Mouse (Mus musculus): ENCODE measurements around the gene Gm28048. TPM values are rescaled to one million over a fixed set of nuclear protein-coding genes. Genes with fewer than 3 reads are reported as not detected.

The Gm28048 gene
- polyA plus RNA-seq, 1 experiment from 2014 or later = 7.5 TPM

DNA sequence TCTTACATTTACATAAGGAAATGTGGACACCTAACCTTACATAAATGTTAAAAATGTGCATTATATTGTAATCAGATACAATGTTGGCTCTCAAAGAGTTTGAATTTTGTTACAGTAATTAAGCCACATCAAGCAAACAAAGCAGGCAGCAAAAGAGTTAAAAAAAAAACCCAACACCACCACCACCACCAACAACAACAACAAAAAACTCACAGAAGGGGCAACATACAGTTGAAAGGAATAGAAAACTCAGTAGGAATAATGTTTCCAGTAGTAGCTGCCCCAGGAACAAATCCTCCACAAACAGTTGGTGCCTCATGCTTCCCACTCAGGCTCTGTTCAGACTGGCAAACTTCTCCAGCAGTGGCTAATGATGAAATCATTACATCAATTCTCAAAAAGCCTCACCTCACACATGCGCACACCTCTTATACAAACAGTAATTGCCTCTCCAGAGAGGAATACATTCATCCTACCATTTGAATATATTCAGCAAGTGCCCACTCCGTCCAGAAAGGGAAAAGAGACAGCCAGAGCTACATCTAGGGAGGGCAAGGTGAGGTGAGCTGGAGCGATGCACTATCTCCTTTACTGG lies 125.4 kb downstream of the Gm28048 start:
- H3K4me1 ChIP-seq = peaks cover 14% of the 10 kb centered on the region
- H3K36me3 ChIP-seq = no peaks in the 10 kb centered on the region
- H3K27me3 ChIP-seq = peaks cover 38% of the 10 kb centered on the region
- no peak overlapping the region for H3K9ac ChIP-seq
- H3K4me3 ChIP-seq = no peak overlapping the region
- no peak overlapping the region for H3K4me2 ChIP-seq (replicated peaks)
- ATAC-seq (ENCODE audit: insufficient number of reproducible peaks, insufficient read depth, low FRiP score, low TSS enrichment) = no peak
- WGBS = 81% methylated on average over 3 of the region's 3 CpGs
- H3K27ac ChIP-seq = no peak overlapping the region
- no peaks in the 10 kb centered on the region for H3K9me3 ChIP-seq

DNA sequence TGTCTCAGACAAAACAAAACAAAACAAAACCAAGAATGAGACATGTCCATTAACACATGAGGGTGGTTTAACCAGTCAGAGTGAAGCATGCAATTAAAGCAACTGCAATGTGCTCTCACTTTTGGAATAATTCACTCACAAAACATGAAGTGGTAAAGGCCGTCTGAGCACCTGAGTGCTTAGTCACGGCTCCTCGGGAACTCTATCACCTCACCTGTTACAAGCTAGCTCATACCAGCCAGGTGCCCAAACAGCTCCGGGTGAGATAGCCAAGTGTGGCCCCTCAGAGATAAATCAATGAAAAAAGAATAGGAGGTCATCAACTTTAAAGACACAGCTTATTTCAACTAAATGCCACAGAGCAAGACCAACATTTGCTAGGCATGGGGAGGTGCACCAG lies 127.3 kb downstream of the Gm28048 start:
- ATAC-seq (ENCODE audit: insufficient number of reproducible peaks, insufficient read depth, low FRiP score, low TSS enrichment) = no peak
- peaks cover 8% of the 10 kb centered on the region; the same call in 1 of the 2 replicates for H3K4me1 ChIP-seq
- no peaks in the 10 kb centered on the region for H3K36me3 ChIP-seq
- no peak overlapping the region for H3K4me3 ChIP-seq
- WGBS = 82% methylated on average over 4 of the region's 4 CpGs
- H3K4me2 ChIP-seq (replicated peaks) = no peak overlapping the region
- H3K27me3 ChIP-seq = peaks cover 31% of the 10 kb centered on the region
- no peak overlapping the region for H3K9ac ChIP-seq
- no peaks in the 10 kb centered on the region for H3K9me3 ChIP-seq
- H3K27ac ChIP-seq = no peak overlapping the region

DNA sequence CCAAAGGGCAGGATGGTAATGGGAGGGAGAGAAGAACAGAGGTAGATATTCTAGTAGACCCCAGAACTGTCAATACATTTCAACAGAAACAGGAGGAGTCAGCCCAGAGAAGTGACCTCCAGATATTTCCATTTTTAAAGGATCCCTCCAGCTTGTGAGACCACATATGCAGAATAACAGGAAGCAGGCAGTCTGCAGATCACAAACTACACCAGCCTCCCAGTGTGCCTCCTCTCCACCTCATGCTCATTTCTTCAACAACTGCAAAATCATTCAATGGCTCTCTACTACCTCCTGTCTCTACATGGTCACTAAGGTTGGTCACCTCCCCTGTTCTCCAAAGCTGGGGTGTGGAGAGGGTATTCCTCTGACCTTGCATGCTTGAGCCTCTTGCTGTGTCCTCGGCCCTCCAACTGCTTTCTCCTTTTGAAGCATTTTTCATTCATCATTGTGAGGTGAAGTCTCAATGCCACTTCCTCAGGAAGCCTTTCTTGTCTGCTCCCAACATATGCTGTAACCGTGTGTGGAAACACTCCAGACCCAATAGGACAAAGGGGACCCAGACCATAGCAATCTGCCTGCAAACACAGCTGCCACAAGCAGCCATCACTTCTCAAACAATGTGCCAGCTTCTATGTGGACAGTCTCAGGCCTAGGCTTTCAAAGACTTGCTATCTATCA lies 128.3 kb downstream of the Gm28048 start:
- Histone ChIP-seq H3K4me1 (peaks cover 5% of the 10 kb centered on the region; the same call in 1 of the 2 replicates), H3K9ac (no peak overlapping the region), H3K27ac (no peak overlapping the region), H3K9me3 (no peaks in the 10 kb centered on the region), H3K4me2 (replicated peaks) (no peak overlapping the region), H3K4me3 (no peak overlapping the region), H3K27me3 (peaks cover 26% of the 10 kb centered on the region), H3K36me3 (no peaks in the 10 kb centered on the region)
- ATAC-seq (ENCODE audit: insufficient number of reproducible peaks, insufficient read depth, low FRiP score, low TSS enrichment) = no peak
- 63% methylated on average over 2 of the region's 2 CpGs for WGBS

DNA sequence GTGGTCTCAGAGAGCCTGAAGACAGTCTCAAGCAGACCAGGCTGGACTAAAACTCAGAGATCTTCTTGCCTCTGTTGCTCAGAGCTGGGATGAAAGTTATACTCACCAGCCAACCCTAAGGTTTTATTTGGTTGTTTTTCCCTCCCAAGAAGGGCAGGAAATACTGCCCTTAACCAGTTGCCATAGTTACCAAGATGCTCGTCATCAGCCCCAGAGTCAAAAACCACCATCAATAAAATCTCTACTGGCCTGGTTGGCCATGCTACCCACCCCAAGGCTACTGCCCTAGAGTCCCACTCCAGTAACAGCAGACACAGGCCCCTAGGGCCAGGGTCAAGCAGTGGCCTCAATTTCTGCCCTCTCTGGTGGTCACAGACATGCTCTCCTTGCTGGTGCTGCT lies 129.4 kb downstream of the Gm28048 start:
- no peak overlapping the region for H3K4me2 ChIP-seq (replicated peaks)
- H3K4me3 ChIP-seq = no peak overlapping the region
- H3K9ac ChIP-seq = no peak overlapping the region
- 63% methylated on average over 1 of the region's 1 CpGs for whole genome bisulfite sequencing
- no peak for ATAC-seq (ENCODE audit: insufficient number of reproducible peaks, insufficient read depth, low FRiP score, low TSS enrichment)
- no peak overlapping the region for H3K27ac ChIP-seq
- no peaks in the 10 kb centered on the region for H3K4me1 ChIP-seq
- no peaks in the 10 kb centered on the region for H3K36me3 ChIP-seq
- H3K27me3 ChIP-seq = peaks cover 16% of the 10 kb centered on the region; the same call in 1 of the 2 replicates
- H3K9me3 ChIP-seq = no peaks in the 10 kb centered on the region

DNA sequence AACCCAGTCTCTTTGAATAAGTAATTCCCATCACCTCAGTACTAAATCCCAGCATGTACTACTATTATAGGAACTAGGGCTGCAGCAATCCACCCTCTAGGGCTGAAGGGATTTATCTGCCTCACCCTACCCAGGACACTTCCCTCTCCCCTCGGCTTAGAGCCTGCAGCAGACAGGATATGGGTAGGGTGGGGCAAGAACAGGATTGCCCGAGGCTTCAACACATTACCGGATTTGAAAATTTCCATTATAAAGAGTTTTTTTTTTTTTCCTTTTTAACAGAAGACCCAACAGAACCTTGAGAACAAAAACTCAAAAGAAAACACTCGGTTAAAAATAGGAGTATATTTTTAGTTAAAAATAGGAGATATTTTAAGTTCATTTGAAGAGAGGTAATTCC lies 130.5 kb downstream of the Gm28048 start:
- Histone ChIP-seq H3K9me3 (no peaks in the 10 kb centered on the region), H3K4me1 (no peaks in the 10 kb centered on the region), H3K9ac (no peak overlapping the region), H3K27me3 (0 out of 2 replicates have a peak, but pooled peaks cover 6% of the 10 kb centered on the region), H3K4me2 (replicated peaks) (no peak overlapping the region), H3K4me3 (no peak overlapping the region), H3K36me3 (no peaks in the 10 kb centered on the region), H3K27ac (no peak overlapping the region)
- WGBS = 32% methylated on average over 4 of the region's 4 CpGs
- no peak for ATAC-seq (ENCODE audit: insufficient number of reproducible peaks, insufficient read depth, low FRiP score, low TSS enrichment)

DNA sequence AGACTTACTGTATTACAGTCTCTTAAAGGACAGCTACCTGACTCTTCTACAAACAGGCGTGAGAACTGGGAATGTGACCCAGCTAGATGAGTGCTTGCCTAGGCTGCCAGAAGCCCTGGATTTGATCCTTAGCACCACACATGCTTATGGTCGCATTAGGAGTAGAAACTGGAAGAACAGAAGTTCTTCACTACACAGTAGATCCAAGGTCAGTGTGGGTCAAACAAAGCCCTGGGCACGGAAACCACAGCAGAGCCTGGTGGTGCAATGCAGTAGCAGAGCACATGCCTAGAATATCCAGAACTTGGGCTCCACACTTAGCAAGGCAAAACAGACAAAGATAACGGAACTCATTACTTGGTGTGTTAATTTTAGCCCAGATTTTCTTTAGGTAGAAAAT lies 131.8 kb downstream of the Gm28048 start:
- Histone ChIP-seq H3K9me3 (no peaks in the 10 kb centered on the region), H3K4me1 (no peaks in the 10 kb centered on the region), H3K27me3 (no peaks in the 10 kb centered on the region), H3K9ac (no peak overlapping the region), H3K27ac (no peak overlapping the region), H3K4me3 (no peak overlapping the region), H3K36me3 (no peaks in the 10 kb centered on the region), H3K4me2 (replicated peaks) (no peak overlapping the region)
- no peak for ATAC-seq (ENCODE audit: insufficient number of reproducible peaks, insufficient read depth, low FRiP score, low TSS enrichment)
- 78% methylated on average over 4 of the region's 4 CpGs for WGBS

DNA sequence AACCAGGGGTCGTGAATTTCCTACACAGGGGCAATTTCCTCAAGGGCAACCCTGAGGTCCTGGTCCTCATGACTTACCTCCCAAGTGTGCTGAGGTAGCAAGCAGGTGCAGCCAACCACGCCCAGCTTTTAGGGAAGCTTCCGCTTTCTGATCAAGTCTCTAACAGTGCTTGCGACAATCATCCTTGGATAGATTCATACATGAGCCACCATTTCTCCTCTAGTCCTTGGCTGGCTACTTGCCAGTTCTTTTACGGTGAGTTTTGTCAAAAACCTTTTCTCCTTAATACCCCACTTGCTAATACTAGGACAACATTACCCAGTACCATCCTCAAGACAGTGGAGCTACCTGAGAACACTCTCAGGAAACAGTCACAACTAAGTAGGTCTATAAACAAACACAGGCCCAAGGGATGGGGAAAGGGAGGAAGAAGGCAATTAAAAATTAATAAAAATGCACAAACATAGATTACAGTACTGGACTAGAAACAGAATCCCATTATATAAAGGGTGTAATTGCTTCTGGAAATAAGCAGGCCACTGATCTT lies 133.2 kb downstream of the Gm28048 start:
- 88% methylated on average over 5 of the region's 5 CpGs for WGBS
- Histone ChIP-seq H3K36me3 (no peaks in the 10 kb centered on the region), H3K27me3 (no peaks in the 10 kb centered on the region), H3K9ac (no peak overlapping the region), H3K27ac (no peak overlapping the region), H3K9me3 (no peaks in the 10 kb centered on the region), H3K4me3 (no peak overlapping the region), H3K4me2 (replicated peaks) (no peak overlapping the region), H3K4me1 (no peaks in the 10 kb centered on the region)
- ATAC-seq (ENCODE audit: insufficient number of reproducible peaks, insufficient read depth, low FRiP score, low TSS enrichment) = no peak

DNA sequence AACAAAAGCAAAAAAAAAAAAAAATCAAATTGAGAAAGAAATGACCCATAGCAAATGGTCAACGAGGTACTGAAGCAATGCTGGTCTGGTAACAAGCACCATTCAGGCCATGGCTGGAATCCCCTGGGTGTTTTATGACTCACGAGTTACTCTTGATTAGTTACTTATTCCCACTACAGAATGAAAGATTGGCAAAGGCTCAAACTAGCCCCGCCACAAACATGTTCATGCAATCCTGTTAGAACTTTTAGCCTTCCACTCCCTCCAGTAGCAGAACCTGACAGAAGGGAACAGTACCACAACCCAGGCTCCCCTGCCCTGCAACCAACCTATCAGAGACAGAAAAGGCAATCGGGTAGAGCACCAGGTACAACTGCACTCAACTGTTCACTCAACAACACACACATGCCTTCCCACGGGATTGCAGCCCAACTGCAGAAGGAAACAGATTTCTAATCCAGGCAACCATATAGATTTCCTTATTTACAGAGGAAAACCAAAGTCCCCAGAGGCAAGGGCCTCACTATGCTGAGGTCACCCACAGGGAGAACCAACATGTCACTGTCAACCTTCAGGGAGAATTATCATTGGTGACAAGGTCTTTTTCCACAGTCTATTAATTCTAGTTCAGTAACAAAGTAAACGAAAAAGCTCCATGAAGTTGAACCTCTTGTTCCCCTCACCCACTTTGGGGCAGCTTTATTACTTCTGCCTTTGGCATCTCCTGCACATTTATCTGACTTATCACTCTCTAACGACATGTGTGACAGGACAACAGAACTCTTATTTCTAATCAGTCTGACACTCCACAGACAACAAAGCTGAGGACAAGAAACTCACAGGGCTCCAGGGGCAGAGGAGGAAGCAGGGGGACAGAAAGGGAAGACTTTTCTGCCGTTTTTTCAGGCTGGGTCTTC lies 133.9 kb downstream of the Gm28048 start:
- no peaks in the 10 kb centered on the region for H3K4me1 ChIP-seq
- WGBS = 65% methylated on average over 8 of the region's 8 CpGs
- H3K27me3 ChIP-seq = no peaks in the 10 kb centered on the region
- H3K9me3 ChIP-seq = no peaks in the 10 kb centered on the region
- no peak overlapping the region for H3K27ac ChIP-seq
- H3K4me3 ChIP-seq = no peak overlapping the region
- no peak overlapping the region for H3K4me2 ChIP-seq (replicated peaks)
- no peak overlapping the region for H3K9ac ChIP-seq
- no peaks in the 10 kb centered on the region for H3K36me3 ChIP-seq
- no peak for ATAC-seq (ENCODE audit: insufficient number of reproducible peaks, insufficient read depth, low FRiP score, low TSS enrichment)

DNA sequence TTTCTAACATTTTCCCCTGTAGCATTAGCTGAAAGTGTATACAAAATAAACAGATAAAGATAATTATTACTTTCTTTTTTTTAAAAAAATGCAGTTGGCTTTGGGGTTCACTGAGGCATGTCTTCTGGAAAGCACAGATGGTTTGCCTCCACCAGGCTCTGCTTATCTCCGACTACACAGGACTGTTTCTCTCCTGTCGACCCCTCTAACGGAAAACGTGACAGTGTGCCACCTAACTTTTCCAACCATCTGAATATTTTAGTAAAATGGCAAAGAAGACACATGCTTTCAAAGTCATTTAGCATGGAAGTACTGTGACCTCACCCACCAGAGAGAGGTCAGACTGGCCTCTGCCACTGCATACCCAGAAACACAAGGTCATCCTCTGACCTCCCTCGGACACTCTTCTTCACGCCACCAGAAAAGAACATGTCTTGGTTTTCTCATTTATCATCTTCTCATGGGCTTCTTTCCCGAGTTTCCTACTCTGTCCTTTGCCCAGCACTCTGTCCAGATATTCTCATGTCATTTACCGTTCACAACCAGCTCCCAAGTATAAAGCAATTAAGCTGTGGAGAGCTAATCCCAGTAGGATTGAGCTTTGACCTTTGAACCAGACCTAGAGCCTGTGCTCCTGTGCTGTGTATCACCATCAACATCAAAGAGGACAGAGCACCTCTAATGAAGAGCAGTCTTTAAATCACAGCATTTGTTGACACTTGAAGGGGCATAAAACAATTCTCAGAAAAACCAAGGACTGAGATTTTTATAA lies 134.7 kb downstream of the Gm28048 start:
- H3K27ac ChIP-seq = no peak overlapping the region

DNA sequence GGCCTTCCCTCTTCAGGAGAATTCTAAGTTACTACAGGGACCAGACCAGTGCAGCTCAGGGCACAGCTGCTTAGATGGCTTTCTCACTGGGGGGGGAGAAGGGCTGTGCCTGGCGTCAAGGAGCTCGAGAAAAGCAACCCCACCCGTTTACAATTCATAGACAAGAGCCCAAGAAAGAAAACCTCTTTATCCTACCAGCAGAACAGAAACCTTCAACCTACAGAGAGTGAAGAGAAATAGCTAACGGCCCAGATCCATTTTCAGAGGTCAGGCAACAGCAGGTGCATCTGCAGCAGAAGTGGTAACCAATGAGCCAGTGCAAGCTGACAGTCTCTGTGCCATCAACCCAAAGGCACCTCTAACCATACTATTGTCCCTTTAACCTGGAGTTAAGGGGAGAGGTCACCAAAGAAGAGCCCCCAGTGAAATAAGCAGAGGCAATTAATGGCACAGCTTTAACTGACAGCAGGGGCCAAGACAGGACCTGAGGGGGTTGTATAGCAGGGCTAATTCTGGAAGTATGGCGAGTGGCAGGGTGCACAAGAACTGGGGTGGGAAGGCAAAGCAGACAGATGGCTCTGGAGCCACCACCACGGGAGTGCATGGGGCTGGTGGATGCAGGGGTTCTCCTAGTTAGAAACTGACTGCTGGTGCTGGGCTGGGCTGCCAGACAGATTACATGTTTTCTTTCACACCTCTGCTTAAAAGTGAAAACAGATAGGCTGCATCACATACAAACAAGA lies 135.6 kb downstream of the Gm28048 start:
- H3K4me3 ChIP-seq = no peak overlapping the region
- no peak for ATAC-seq (ENCODE audit: insufficient number of reproducible peaks, insufficient read depth, low FRiP score, low TSS enrichment)
- no peak overlapping the region for H3K9ac ChIP-seq
- no peak overlapping the region for H3K27ac ChIP-seq
- no peaks in the 10 kb centered on the region for H3K4me1 ChIP-seq
- H3K27me3 ChIP-seq = no peaks in the 10 kb centered on the region
- WGBS = 57% methylated on average over 6 of the region's 6 CpGs
- no peak overlapping the region for H3K4me2 ChIP-seq (replicated peaks)
- H3K9me3 ChIP-seq = no peaks in the 10 kb centered on the region
- H3K36me3 ChIP-seq = no peaks in the 10 kb centered on the region

More for the DNA sequence above, 134.7 kb downstream of the Gm28048 start:
- WGBS = 65% methylated on average over 8 of the region's 8 CpGs
- no peak for ATAC-seq (ENCODE audit: insufficient number of reproducible peaks, insufficient read depth, low FRiP score, low TSS enrichment)
- Histone ChIP-seq H3K9ac (no peak overlapping the region), H3K4me3 (no peak overlapping the region), H3K4me2 (replicated peaks) (no peak overlapping the region), H3K27me3 (no peaks in the 10 kb centered on the region), H3K9me3 (no peaks in the 10 kb centered on the region), H3K36me3 (no peaks in the 10 kb centered on the region), H3K4me1 (no peaks in the 10 kb centered on the region)

All from embryonic facial prominence, embryonic 12.5 days (tissue).